Mouse (Mus musculus): ENCODE measurements at regions not wholly inside any gene's neighbourhood (a gene's known extent, or its start where the extent isn't known, plus 50 kb on each side); places are given as distances from the start of the nearest gene placed in this dataset.

DNA sequence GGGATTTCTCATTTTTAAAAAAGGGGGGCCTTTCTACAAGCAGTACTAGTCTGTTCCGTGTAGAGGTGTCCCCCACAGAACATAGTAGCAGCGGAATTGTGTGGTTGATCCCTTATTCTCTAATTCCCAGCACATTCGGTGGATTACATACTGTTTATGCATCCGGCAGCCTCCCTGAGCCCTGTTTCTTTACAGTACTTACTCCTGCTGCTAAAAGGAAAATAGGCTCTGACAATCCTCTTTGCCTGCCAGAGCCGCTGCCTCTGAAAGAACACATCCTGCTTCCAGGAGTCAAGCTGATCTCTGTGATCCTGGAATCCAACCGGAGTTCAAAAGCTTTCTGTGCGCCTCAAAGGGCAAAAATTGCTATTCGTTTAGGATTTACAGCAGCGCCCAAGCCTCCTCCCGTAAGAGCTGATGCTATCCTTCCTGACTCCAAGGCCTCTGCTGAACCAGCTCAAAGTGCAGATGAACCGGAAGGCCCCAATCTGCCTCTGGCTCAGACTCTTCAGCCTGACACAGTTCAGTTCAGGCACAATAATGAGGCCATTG is 936.6 kb downstream of the Ndufa4 start:
- Histone ChIP-seq H3K27me3 (ENCODE audit: low read depth, poor library complexity, severe bottlenecking) (no peaks in the 10 kb centered on the region), H3K9me3 (replicated peaks) (no peaks in the 10 kb centered on the region), H3K4me1 (peaks cover 12% of the 10 kb centered on the region), H3K36me3 (no peaks in the 10 kb centered on the region), H3K27ac (peak overlapping the region; percentile 68), H3K4me3 (no peak overlapping the region)
- whole genome bisulfite sequencing = 33% methylated on average over 11 of the region's 11 CpGs
- peak; percentile 32 for DNase-seq (ENCODE audit: low spot score)

DNA sequence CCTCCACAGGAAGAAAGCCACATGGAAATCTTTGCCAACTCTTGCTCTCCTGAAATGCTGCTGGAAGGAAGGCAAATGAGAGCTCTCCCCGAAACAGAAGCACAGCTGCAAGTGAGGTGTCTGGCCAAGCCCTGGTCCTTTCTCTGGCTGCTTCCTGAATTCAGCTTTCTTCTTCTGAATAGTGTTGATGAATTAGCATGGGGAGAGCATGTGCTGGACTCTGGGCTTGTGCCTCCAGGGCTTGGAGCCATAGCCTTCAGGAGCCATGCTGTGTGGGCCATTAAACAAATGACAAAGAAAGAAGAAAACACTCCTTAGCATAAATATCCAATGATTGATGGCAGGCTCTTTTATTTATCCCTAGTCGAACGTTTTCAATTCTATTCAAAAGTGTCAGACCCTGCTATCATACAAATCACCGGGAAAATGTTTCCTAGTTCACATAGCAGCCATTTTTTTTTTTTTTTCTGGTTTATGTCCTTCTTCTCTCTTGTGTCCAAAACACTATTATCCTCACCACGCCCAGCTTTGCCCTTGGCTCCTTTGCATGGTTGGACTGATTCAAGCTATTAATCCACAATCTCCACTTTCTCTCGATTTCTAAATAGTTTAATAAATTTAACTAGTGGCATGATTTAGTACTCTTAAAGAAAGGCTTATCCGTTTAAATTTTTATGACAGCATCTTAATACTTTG is 937.3 kb downstream of the Ndufa4 start:
- Histone ChIP-seq H3K36me3 (no peaks in the 10 kb centered on the region), H3K9me3 (replicated peaks) (no peaks in the 10 kb centered on the region), H3K4me1 (peaks cover 12% of the 10 kb centered on the region), H3K4me3 (no peak overlapping the region), H3K27me3 (ENCODE audit: low read depth, poor library complexity, severe bottlenecking) (no peaks in the 10 kb centered on the region), H3K27ac (0 out of 2 replicates have a peak overlapping the region, but pooled peaks have one; percentile 68)
- WGBS = 51% methylated on average over 7 of the region's 7 CpGs
- DNase-seq (ENCODE audit: low spot score) = peak; percentile 32

DNA sequence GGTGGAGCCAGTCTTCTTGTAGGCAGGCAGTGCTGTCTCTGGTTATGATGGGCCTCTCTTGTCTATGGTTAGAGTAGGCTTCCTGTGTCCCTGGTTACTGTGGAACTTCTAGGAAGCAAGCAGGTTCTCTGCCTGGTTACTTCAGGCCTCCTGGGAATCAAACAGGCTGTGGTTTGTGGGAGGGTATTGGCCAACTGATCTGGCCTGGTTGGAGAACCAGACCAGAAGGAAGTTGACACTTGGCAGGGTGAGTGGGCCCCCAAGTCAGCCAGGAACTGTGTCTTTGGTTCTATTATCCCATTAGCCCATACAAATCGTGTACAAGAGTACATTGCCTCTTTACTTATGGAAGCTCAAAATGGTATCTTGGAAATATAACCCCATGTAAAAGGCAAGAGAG is 963.8 kb downstream of the Ndufa4 start:
- 83% methylated on average over 1 of the region's 1 CpGs for WGBS
- no peak for DNase-seq (ENCODE audit: low spot score)
- Histone ChIP-seq H3K9me3 (replicated peaks) (no peaks in the 10 kb centered on the region), H3K4me1 (no peaks in the 10 kb centered on the region), H3K27ac (no peak overlapping the region), H3K27me3 (ENCODE audit: low read depth, poor library complexity, severe bottlenecking) (no peaks in the 10 kb centered on the region), H3K36me3 (no peaks in the 10 kb centered on the region), H3K4me3 (no peak overlapping the region)

GRCm38 (mm10) chr6:10941470-10941869 is 965.8 kb downstream of the Ndufa4 start:
- 96% methylated on average over 3 of the region's 3 CpGs for WGBS
- Histone ChIP-seq H3K4me3 (no peak overlapping the region), H3K36me3 (no peaks in the 10 kb centered on the region), H3K4me1 (no peaks in the 10 kb centered on the region), H3K27ac (no peak overlapping the region), H3K9me3 (replicated peaks) (no peaks in the 10 kb centered on the region), H3K27me3 (ENCODE audit: low read depth, poor library complexity, severe bottlenecking) (no peaks in the 10 kb centered on the region)
- DNase-seq (ENCODE audit: low spot score) = no peak

All from limb, embryonic 10.5 days (tissue).